Mouse (Mus musculus): ENCODE results near the gene Krt27. TPM values are rescaled to one million over a fixed set of nuclear protein-coding genes. Genes with fewer than 3 reads are reported as not detected.

The Krt27 gene
- total and polyA plus RNA-seq, 2 experiments from 2014 or later = not detected

DNA sequence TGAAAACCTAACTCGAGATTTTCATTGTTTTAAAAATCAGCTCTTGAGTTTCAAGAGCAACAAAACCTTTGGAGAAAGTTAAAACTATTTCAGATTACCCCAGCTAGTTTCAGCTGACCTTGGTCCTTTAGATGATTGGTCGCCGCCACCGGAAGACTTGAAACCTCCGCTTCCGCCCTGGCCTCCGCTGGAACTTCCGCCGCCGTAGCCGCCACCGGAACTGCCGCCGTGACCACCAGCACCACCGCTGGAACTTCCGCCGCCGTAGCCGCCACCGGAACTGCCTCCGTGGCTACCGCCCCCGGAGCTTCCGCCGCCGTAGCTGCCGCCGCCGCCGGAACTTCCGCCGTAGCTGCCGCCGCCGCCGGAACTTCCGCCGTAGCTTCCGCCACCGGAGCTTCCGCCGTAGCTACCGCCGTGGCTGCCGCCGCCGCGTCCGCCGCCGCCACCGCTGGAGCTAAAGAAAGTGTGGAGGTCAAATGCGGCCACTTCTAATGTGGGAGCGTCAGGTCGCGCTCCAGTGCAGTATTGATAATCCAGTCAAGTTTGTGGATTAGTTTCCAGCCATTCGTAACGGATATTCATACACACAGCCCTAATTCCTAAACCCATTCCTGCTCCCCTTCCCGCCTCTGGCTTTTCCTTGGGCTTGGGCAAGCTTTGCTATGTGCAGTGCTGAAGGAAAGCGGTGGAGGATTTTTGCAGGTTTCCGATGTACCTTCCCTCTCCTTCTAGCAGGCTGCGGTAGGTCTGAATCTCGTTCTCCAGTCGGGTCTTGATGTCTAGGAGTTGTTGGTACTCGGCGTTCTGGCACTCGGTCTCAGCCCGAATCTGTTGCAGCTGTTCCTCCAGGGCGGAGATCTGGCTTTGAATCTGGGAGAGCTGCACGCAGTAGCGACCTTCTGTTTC lies 35.2 kb upstream of the Krt27 start:
- H3K9me3 ChIP-seq (replicated peaks; ENCODE audit: control insufficient read depth, low read length) = no peaks in the 10 kb centered on the region
- peak; percentile 97 for ATAC-seq (ENCODE audit: insufficient read depth, low read depth)
- no peaks in the 10 kb centered on the region for H3K4me1 ChIP-seq (ENCODE audit: control insufficient read depth, insufficient read depth)
- H3K4me2 ChIP-seq (ENCODE audit: low read depth, low read length) = peak overlapping the region; percentile 75
- WGBS = 1% methylated on average over 71 of the region's 71 CpGs
- no peaks in the 10 kb centered on the region for H3K36me3 ChIP-seq (replicated peaks; ENCODE audit: control insufficient read depth, insufficient read depth, low read length)
- H3K4me3 ChIP-seq (ENCODE audit: low read depth, low read length) = peak overlapping the region; percentile 53
- H3K27me3 ChIP-seq (ENCODE audit: control insufficient read depth, insufficient read depth, low read length) = peaks cover 15% of the 10 kb centered on the region
- TF ChIP-seq EP300 (IDR thresholded peaks at IDR 0.05; ENCODE audit: low read depth) = peak; percentile 52; the same call in 1 of the 2 replicates
- TF ChIP-seq CTCF (IDR thresholded peaks at IDR 0.05; ENCODE audit: low read depth) = no peak
- peak overlapping the region; percentile 91 for H3K27ac ChIP-seq (ENCODE audit: low read depth)
- peak; percentile 83 for DNase-seq (ENCODE audit: low spot score)
- peak overlapping the region; percentile 57 for H3K9ac ChIP-seq (replicated peaks; ENCODE audit: low read depth, low read length)

DNA sequence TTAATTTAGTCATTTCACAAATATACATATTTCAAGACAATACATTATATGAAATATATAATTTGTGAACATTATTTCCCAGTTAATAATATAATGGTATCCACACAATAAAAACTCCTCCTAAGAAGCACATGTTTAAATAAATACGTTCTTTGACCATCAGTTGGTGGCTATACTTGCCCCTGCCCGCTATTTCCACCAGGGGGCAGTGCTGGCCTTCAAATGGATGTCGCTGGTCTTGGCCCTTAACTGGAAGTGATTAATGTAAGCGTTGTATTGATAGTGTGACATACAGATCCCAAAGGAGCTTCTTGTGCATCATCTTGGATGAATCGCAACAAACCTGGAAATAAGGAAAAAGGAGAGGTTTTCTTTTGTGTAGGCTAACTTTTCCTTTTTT lies 28.7 kb upstream of the Krt27 start:
- DNase-seq (ENCODE audit: low spot score) (no peak), ATAC-seq (ENCODE audit: insufficient read depth, low read depth) (no peak)
- TF ChIP-seq EP300 (IDR thresholded peaks at IDR 0.05; ENCODE audit: low read depth) = no peak
- TF ChIP-seq CTCF (IDR thresholded peaks at IDR 0.05; ENCODE audit: low read depth) = peak; percentile 78
- Histone ChIP-seq H3K4me1 (ENCODE audit: control insufficient read depth, insufficient read depth) (no peaks in the 10 kb centered on the region), H3K4me3 (ENCODE audit: low read depth, low read length) (no peak overlapping the region), H3K27me3 (ENCODE audit: control insufficient read depth, insufficient read depth, low read length) (peaks cover 21% of the 10 kb centered on the region), H3K27ac (ENCODE audit: low read depth) (no peak overlapping the region), H3K9ac (replicated peaks; ENCODE audit: low read depth, low read length) (no peak overlapping the region), H3K9me3 (replicated peaks; ENCODE audit: control insufficient read depth, low read length) (no peaks in the 10 kb centered on the region), H3K36me3 (replicated peaks; ENCODE audit: control insufficient read depth, insufficient read depth, low read length) (no peaks in the 10 kb centered on the region), H3K4me2 (ENCODE audit: low read depth, low read length) (no peak overlapping the region)
- WGBS = 19% methylated on average over 5 of the region's 5 CpGs

DNA sequence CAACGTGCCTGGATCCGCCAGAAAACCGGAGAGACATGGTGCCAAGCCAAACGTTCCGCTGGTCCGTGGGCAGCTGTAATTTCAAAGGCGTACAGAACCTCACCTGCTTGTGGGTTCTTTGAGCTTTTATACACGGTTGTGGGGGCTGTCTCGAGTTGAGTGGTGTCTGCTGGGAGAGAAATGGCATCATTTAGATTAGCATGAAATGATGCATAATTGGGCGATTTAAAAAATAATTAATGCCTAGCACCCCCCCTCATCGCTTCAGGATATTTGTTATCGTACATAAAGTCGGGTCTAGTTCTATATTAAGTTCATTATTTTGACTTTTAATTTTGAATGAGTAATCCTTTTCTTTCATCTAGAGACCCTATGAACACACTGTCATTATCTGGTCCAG lies 23.9 kb upstream of the Krt27 start, which contains the start of gene Krt28:
TSS of gene Krt28 (minus strand) at position 101 of the 400 bp plus-strand sequence.
- Histone ChIP-seq H3K9ac (replicated peaks; ENCODE audit: low read depth, low read length) (no peak within 1 kb of the TSS), H3K9me3 (replicated peaks; ENCODE audit: control insufficient read depth, low read length) (no peaks in the 10 kb centered on the region), H3K27ac (ENCODE audit: low read depth) (no peak within 1 kb of the TSS), H3K36me3 (replicated peaks; ENCODE audit: control insufficient read depth, insufficient read depth, low read length) (no peaks in the 10 kb centered on the region), H3K4me1 (ENCODE audit: control insufficient read depth, insufficient read depth) (no peaks in the 10 kb centered on the region), H3K4me2 (ENCODE audit: low read depth, low read length) (no peak within 1 kb of the TSS), H3K27me3 (ENCODE audit: control insufficient read depth, insufficient read depth, low read length) (0 out of 2 replicates have a peak, but pooled peaks cover 7% of the 10 kb centered on the region), H3K4me3 (ENCODE audit: low read depth, low read length) (no peak within 1 kb of the TSS)
- ATAC-seq (ENCODE audit: insufficient read depth, low read depth) (no peak), DNase-seq (ENCODE audit: low spot score) (no peak)
- TF ChIP-seq CTCF (IDR thresholded peaks at IDR 0.05; ENCODE audit: low read depth) (no peak), EP300 (IDR thresholded peaks at IDR 0.05; ENCODE audit: low read depth) (no peak)
- WGBS = 77% methylated on average over 13 of the region's 13 CpGs

DNA sequence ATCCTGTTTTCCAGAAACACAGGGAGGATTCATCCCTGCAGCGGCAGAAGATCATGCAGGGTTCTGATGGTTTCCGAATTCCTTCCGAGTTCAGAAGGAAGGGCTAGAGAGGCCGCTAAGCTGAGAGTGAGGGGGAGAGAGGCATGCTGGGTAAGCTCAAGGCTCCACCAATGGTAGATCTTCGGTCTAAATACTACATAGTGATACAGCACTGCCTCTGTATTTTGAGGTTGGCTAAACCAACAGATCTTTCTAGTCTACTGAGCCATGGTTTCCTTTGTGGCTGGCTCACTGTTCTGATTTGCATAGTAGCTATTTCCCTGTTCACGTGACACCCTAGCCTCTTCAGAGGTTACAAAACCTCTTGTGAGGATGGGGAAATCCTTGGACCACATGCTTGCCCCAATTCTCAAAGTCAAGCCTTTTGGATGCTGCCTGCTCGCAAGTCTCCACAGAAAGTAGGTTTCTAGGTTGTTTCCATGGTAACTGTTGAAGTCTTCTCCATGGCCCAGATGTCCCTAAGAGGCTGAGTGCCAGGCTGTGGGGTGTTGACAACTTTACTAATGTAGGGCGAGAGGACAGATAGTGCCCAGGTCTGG lies 19.0 kb upstream of the Krt27 start:
- H3K27ac ChIP-seq (ENCODE audit: low read depth) = no peak overlapping the region
- no peak overlapping the region for H3K4me2 ChIP-seq (ENCODE audit: low read depth, low read length)
- H3K9ac ChIP-seq (replicated peaks; ENCODE audit: low read depth, low read length) = no peak overlapping the region
- no peaks in the 10 kb centered on the region for H3K36me3 ChIP-seq (replicated peaks; ENCODE audit: control insufficient read depth, insufficient read depth, low read length)
- no peaks in the 10 kb centered on the region for H3K4me1 ChIP-seq (ENCODE audit: control insufficient read depth, insufficient read depth)
- ATAC-seq (ENCODE audit: insufficient read depth, low read depth) = no peak
- TF ChIP-seq EP300 (IDR thresholded peaks at IDR 0.05; ENCODE audit: low read depth) (no peak), CTCF (IDR thresholded peaks at IDR 0.05; ENCODE audit: low read depth) (no peak)
- no peak for DNase-seq (ENCODE audit: low spot score)
- 78% methylated on average over 8 of the region's 8 CpGs for WGBS
- no peak overlapping the region for H3K4me3 ChIP-seq (ENCODE audit: low read depth, low read length)
- H3K27me3 ChIP-seq (ENCODE audit: control insufficient read depth, insufficient read depth, low read length) = 0 out of 2 replicates have a peak, but pooled peaks cover 4% of the 10 kb centered on the region
- H3K9me3 ChIP-seq (replicated peaks; ENCODE audit: control insufficient read depth, low read length) = no peaks in the 10 kb centered on the region

DNA sequence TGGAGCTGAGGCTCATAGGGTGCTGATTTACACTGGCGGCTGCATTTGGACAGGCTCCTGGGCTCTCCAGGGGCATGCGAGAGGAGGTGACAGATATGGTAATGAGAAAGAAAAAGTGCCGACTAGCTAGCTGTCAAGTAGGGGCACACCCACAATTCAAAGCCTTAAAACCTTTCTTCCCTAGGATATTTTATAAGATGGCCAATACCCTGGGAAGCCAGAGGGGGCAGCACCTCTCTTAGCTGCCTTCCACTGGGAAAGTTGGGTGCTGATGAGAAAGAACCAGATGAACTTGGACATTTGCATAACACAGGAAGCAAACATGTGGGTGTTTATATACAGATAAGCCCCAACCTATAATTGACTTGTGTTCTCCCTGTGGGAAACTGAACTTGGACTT lies 18.3 kb upstream of the Krt27 start:
- Histone ChIP-seq H3K4me1 (ENCODE audit: control insufficient read depth, insufficient read depth) (no peaks in the 10 kb centered on the region), H3K27ac (ENCODE audit: low read depth) (no peak overlapping the region), H3K27me3 (ENCODE audit: control insufficient read depth, insufficient read depth, low read length) (no peaks in the 10 kb centered on the region), H3K9ac (replicated peaks; ENCODE audit: low read depth, low read length) (no peak overlapping the region), H3K4me3 (ENCODE audit: low read depth, low read length) (no peak overlapping the region), H3K36me3 (replicated peaks; ENCODE audit: control insufficient read depth, insufficient read depth, low read length) (no peaks in the 10 kb centered on the region), H3K9me3 (replicated peaks; ENCODE audit: control insufficient read depth, low read length) (no peaks in the 10 kb centered on the region), H3K4me2 (ENCODE audit: low read depth, low read length) (no peak overlapping the region)
- 6% methylated on average over 3 of the region's 3 CpGs for WGBS
- TF ChIP-seq CTCF (IDR thresholded peaks at IDR 0.05; ENCODE audit: low read depth) (peak; percentile 47), EP300 (IDR thresholded peaks at IDR 0.05; ENCODE audit: low read depth) (no peak)
- ATAC-seq (ENCODE audit: insufficient read depth, low read depth) = no peak
- DNase-seq (ENCODE audit: low spot score) = no peak

All from heart, postnatal 0 days (tissue).